Mouse (Mus musculus) intestine, embryonic 16.5 days (tissue): ENCODE results near the gene Olfml2a. TPM values are rescaled to one million over a fixed set of nuclear protein-coding genes. Genes with fewer than 3 reads are reported as not detected.

Source experiments
- ATAC-seq: fragments of 200-750 bp; cut with Nextera tagmentation; 2 replicates; pipeline ENCODE4 v1.8.0; 2017; ENCODE audit warnings: moderate TSS enrichment, moderate library complexity
- H3K27ac ChIP-seq: fragments of 300-500 bp; sonication (generic); 2 replicates; pipeline ENCODE4 v1.5.1; 2014; ENCODE audit warnings: mild to moderate bottlenecking, low read length
- H3K27me3 ChIP-seq: fragments of 300-500 bp; sonication (generic); replicated peaks from 2 replicates; pipeline ENCODE4 v1.6.1; 2014; ENCODE audit warnings: low read length, control low read depth, mixed read lengths; ENCODE audit not compliant: control insufficient read depth, insufficient read depth
- H3K36me3 ChIP-seq: fragments of 300-500 bp; sonication (generic); 2 replicates; pipeline ENCODE4 v1.6.1; 2014; ENCODE audit warnings: low read length, control low read depth; ENCODE audit not compliant: control insufficient read depth, insufficient read depth
- H3K4me1 ChIP-seq: fragments of 300-500 bp; sonication (generic); 2 replicates; pipeline ENCODE4 v1.6.1; 2014; ENCODE audit warnings: low read length, control low read depth, mixed read lengths; ENCODE audit not compliant: control insufficient read depth, insufficient read depth
- H3K4me2 ChIP-seq: fragments of 300-500 bp; sonication (generic); 2 replicates; pipeline ENCODE4 v1.6.1; 2014; ENCODE audit warnings: low read depth, low read length, control low read depth
- H3K4me3 ChIP-seq: fragments of 300-500 bp; sonication (generic); 2 replicates; pipeline ENCODE4 v1.5.1; 2014; ENCODE audit warnings: mild to moderate bottlenecking, low read length
- H3K9ac ChIP-seq: fragments of 300-500 bp; sonication (generic); 2 replicates; pipeline ENCODE4 v1.6.1; 2014; ENCODE audit warnings: low read depth, low read length
- H3K9me3 ChIP-seq: fragments of 300-500 bp; sonication (generic); 2 replicates; pipeline ENCODE4 v1.6.1; 2016; ENCODE audit warnings: low read length, control low read depth; ENCODE audit not compliant: control insufficient read depth
- WGBS: fragments of 180-500 bp; shearing (Covaris S2); extraction: QIAGEN DNeasy Blood & Tissue Kit; methylation state at CpG from one replicate; pipeline ENCODE4 v1.1.7; 2014; 5-methylcytosine and 5-hydroxymethylcytosine counted together
- polyA plus RNA-seq: library from polyadenylated mRNA; unstranded; fragments of >200 nt; fragmentation: Nextera tagmentation; extraction: Ambion mirVana; gene quantifications from 2 replicates; pipeline ENCODE4 v1.2.1, GENCODE M21; 2015

The Olfml2a gene
- polyA plus RNA-seq, 1 experiment from 2014 or later: 1.8 TPM

DNA sequence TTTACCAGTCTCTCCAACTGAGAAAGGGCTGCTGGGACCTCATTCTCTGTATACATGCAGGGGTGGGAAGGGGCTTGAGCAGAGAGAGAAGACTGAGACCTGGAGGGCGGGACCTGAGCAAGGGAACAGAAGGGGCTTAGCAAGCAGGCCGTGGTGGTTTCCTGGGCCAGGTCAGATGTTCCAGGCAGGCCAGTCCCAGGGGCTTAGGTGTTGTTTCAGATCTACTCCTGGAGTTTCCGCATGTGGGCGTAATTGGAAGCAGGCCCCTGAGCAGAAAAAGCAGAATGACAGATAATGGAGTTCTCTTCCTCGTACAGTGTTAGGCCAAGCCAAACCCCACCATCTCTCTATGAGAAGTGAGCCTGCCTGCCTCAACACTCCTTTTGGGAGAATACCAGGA is 3.2 kb downstream of the Olfml2a start:
- Histone ChIP-seq H3K36me3 (no peaks in the 10 kb centered on the region), H3K4me1 (peaks cover 4% of the 10 kb centered on the region; the same call in 1 of the 2 replicates), H3K9ac (no peak overlapping the region), H3K27ac (no peak overlapping the region), H3K4me3 (no peak overlapping the region), H3K27me3 (no peaks in the 10 kb centered on the region), H3K9me3 (peaks cover 3% of the 10 kb centered on the region; the same call in 1 of the 2 replicates), H3K4me2 (no peak overlapping the region)
- 72% methylated on average over 5 of the region's 5 CpGs for WGBS
- ATAC-seq: no peak

- WGBS: 75% methylated on average over 9 of the region's 9 CpGs
- Histone ChIP-seq H3K9ac (no peak overlapping the region), H3K27me3 (no peaks in the 10 kb centered on the region), H3K9me3 (peaks cover 3% of the 10 kb centered on the region; the same call in 1 of the 2 replicates), H3K36me3 (no peaks in the 10 kb centered on the region), H3K4me2 (no peak overlapping the region), H3K4me3 (no peak overlapping the region), H3K27ac (no peak overlapping the region), H3K4me1 (no peaks in the 10 kb centered on the region)
- ATAC-seq: no peak
Measured at GRCm38 (mm10) chr2:38936721-38937378, 5.1 kb downstream of the Olfml2a start.

- peaks cover 3% of the 10 kb centered on the region; the same call in 1 of the 2 replicates for H3K9me3 ChIP-seq
- no peak overlapping the region for H3K9ac ChIP-seq
- H3K4me2 ChIP-seq: no peak overlapping the region
- no peaks in the 10 kb centered on the region for H3K4me1 ChIP-seq
- no peak overlapping the region for H3K4me3 ChIP-seq
- H3K27me3 ChIP-seq: no peaks in the 10 kb centered on the region
- WGBS: 72% methylated on average over 3 of the region's 3 CpGs
- ATAC-seq: no peak
- H3K36me3 ChIP-seq: no peaks in the 10 kb centered on the region
- H3K27ac ChIP-seq: no peak overlapping the region
Measured at GRCm38 (mm10) chr2:38937396-38937795, 5.6 kb downstream of the Olfml2a start.

- Histone ChIP-seq H3K27me3 (no peaks in the 10 kb centered on the region), H3K4me2 (no peak overlapping the region), H3K4me3 (no peak overlapping the region), H3K9ac (no peak overlapping the region), H3K27ac (no peak overlapping the region), H3K4me1 (no peaks in the 10 kb centered on the region), H3K9me3 (peaks cover 3% of the 10 kb centered on the region; the same call in 1 of the 2 replicates), H3K36me3 (no peaks in the 10 kb centered on the region)
- ATAC-seq: no peak
- WGBS: 78% methylated on average over 1 of the region's 1 CpGs
Measured at GRCm38 (mm10) chr2:38938007-38938406, 6.2 kb downstream of the Olfml2a start.

DNA sequence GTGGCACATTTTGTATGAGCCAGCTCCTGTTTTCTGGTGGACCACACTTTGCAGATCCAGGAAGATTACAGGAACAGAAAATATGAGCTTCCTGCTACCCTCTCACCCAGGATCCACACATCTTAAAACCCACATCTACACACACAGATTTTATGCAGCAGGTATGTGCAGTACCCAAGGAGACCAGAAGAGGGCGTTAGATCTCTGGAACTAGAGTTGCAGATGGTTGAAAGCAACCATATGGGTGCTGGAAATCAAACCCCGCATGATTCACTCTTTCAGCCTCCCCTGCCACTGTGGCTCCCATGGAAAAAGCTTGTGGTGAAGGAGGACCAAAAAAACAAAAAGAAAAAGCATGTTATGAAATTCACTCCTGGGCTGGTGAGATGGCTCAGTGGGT is 7.3 kb downstream of the Olfml2a start:
- Histone ChIP-seq H3K27me3 (no peaks in the 10 kb centered on the region), H3K9me3 (peaks cover 3% of the 10 kb centered on the region; the same call in 1 of the 2 replicates), H3K4me1 (no peaks in the 10 kb centered on the region), H3K27ac (no peak overlapping the region), H3K4me3 (no peak overlapping the region), H3K9ac (no peak overlapping the region), H3K4me2 (no peak overlapping the region), H3K36me3 (no peaks in the 10 kb centered on the region)
- WGBS: 73% methylated on average over 2 of the region's 2 CpGs
- ATAC-seq: no peak

DNA sequence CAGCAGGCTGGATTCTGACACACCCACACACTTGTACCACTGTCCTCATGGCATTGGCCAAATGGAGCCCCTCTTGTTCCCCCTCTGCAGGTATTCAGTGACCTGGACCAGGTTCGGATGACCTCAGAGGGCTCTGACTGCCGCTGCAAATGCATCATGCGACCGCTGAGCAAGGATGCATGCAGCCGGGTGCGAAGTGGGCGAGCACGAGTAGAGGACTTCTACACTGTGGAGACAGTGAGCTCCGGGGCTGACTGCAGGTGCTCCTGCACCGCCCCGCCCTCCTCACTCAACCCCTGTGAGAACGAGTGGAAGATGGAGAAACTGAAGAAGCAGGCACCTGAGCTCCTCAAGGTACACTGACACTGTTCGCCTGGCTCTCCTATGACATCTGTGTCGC is 9.6 kb downstream of the Olfml2a start:
- Histone ChIP-seq H3K4me2 (no peak overlapping the region), H3K9me3 (peaks cover 3% of the 10 kb centered on the region; the same call in 1 of the 2 replicates), H3K4me3 (no peak overlapping the region), H3K9ac (no peak overlapping the region), H3K4me1 (no peaks in the 10 kb centered on the region), H3K36me3 (no peaks in the 10 kb centered on the region), H3K27me3 (no peaks in the 10 kb centered on the region), H3K27ac (no peak overlapping the region)
- 82% methylated on average over 14 of the region's 14 CpGs for WGBS
- no peak for ATAC-seq

DNA sequence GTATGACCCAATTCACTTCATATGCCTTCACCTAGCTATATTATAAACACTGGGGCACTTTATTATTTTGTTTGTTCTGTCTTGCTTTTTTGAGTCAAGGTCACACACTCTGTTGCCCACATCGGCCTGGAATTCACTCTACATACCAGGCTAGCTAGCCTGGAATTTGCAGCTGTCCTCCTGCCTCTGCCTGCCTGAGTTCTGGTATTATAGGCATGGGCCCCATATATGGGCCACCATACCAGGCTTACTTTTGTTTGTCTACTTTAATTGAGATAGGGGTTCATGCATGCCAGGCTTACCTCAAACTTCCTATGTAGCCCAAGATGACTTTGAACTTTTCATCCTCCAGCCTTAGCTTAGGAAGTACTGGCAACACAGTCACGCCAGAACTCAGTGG is 10.1 kb downstream of the Olfml2a start:
- no peak overlapping the region for H3K27ac ChIP-seq
- no peak overlapping the region for H3K9ac ChIP-seq
- peaks cover 3% of the 10 kb centered on the region; the same call in 1 of the 2 replicates for H3K9me3 ChIP-seq
- H3K27me3 ChIP-seq: no peaks in the 10 kb centered on the region
- no peaks in the 10 kb centered on the region for H3K36me3 ChIP-seq
- H3K4me2 ChIP-seq: no peak overlapping the region
- H3K4me3 ChIP-seq: no peak overlapping the region
- no peaks in the 10 kb centered on the region for H3K4me1 ChIP-seq
- WGBS: 70% methylated on average over 2 of the region's 2 CpGs
- no peak for ATAC-seq

- Histone ChIP-seq H3K9ac (no peak overlapping the region), H3K4me1 (no peaks in the 10 kb centered on the region), H3K4me2 (no peak overlapping the region), H3K27me3 (no peaks in the 10 kb centered on the region), H3K9me3 (peaks cover 3% of the 10 kb centered on the region; the same call in 1 of the 2 replicates), H3K36me3 (no peaks in the 10 kb centered on the region), H3K27ac (no peak overlapping the region), H3K4me3 (no peak overlapping the region)
- no peak for ATAC-seq
- WGBS: 80% methylated on average over 5 of the region's 5 CpGs
Measured at GRCm38 (mm10) chr2:38943161-38943560, 11.4 kb downstream of the Olfml2a start.

GRCm38 (mm10) chr2:38943977-38944376 is 12.2 kb downstream of the Olfml2a start:
- H3K27me3 ChIP-seq: no peaks in the 10 kb centered on the region
- H3K4me3 ChIP-seq: no peak overlapping the region
- H3K36me3 ChIP-seq: no peaks in the 10 kb centered on the region
- no peak overlapping the region for H3K4me2 ChIP-seq
- no peak for ATAC-seq
- peaks cover 2% of the 10 kb centered on the region; the same call in 1 of the 2 replicates for H3K9me3 ChIP-seq
- 53% methylated on average over 2 of the region's 2 CpGs for WGBS
- no peak overlapping the region for H3K9ac ChIP-seq
- H3K27ac ChIP-seq: no peak overlapping the region
- H3K4me1 ChIP-seq: no peaks in the 10 kb centered on the region
